ENCODE assay signal across 9 mouse cellular contexts in the genomic region with DNA sequence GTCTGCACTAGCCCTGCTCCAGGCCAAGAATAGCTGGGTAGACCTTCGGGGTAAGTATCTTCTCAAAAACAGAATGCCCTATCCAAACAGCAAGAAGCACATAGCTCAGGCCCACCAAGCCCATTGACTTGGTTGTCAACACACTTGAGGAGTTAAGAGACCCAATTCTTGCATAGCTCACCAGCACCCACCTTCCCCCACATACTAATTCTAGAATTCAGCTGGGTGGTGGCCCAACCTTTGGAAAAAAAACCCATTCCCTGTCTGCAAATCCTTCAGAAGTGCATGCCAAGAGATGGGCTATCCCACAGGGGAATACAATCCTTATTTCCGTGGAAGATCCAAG. TPM values are rescaled to one million over a fixed set of nuclear protein-coding genes. Genes with fewer than 3 reads are reported as not detected.
DNase-seq lines count a peak whose midpoint lies in the region; ATAC-seq and TF ChIP-seq lines count a peak whose summit lies in the region.
"Had no signal": no experiment of that assay in that cellular context is flagged by ENCODE, and none has a peak within 500 bp of the region (broad histone marks: within the 10 kb centered on the region; RNA-seq: fewer than 3 reads in every experiment).

No protein-coding gene starts in this region.

- H3K36me3 ChIP-seq in heart, postnatal 0 days (replicated peaks; ENCODE audit: control insufficient read depth, insufficient read depth, low read length): no peaks in the 10 kb centered on the region
- H3K36me3 ChIP-seq in embryonic facial prominence, embryonic 10.5 days (replicated peaks): no peaks in the 10 kb centered on the region
- no peaks in the 10 kb centered on the region for H3K36me3 ChIP-seq in hindbrain, embryonic 13.5 days
- no peaks in the 10 kb centered on the region for H3K36me3 ChIP-seq in midbrain, embryonic 12.5 days

- H3K27me3 ChIP-seq in heart, postnatal 0 days (ENCODE audit: control insufficient read depth, insufficient read depth, low read length): peaks cover 35% of the 10 kb centered on the region
- peaks cover 73% of the 10 kb centered on the region for H3K27me3 ChIP-seq in embryonic facial prominence, embryonic 10.5 days (replicated peaks; ENCODE audit: low read depth, poor library complexity, severe bottlenecking)
- peaks cover 28% of the 10 kb centered on the region for H3K27me3 ChIP-seq in hindbrain, embryonic 13.5 days
- peaks cover 33% of the 10 kb centered on the region for H3K27me3 ChIP-seq in midbrain, embryonic 12.5 days

- intact Hi-C loops in heart, postnatal 14 days (cut with DNase I): loop anchor here (10.0 kb wide), 1 partner anchor 149 kb away; no protein-coding TSS in a partner anchor

- ATAC-seq in heart, postnatal 0 days (ENCODE audit: insufficient read depth, low read depth): no peak
- ATAC-seq in hindbrain, embryonic 13.5 days (ENCODE audit: low FRiP score): 0 out of 2 replicates have a peak, but pooled peaks have one; percentile 38
- ATAC-seq in midbrain, embryonic 12.5 days (ENCODE audit: low FRiP score, low read depth): no peak
- no peak for ATAC-seq in erythroid progenitor cell, adult 5-6 weeks (replicated peaks; ENCODE audit: low FRiP score, poor library complexity, severe bottlenecking)

- 36% methylated on average over 2 of the region's 2 CpGs for WGBS in heart, postnatal 0 days
- WGBS in embryonic facial prominence, embryonic 10.5 days: 54% methylated on average over 2 of the region's 2 CpGs
- WGBS in hindbrain, embryonic 13.5 days: 63% methylated on average over 2 of the region's 2 CpGs
- 52% methylated on average over 2 of the region's 2 CpGs for WGBS in midbrain, embryonic 12.5 days

- H3K4me2 ChIP-seq in heart, postnatal 0 days (ENCODE audit: low read depth, low read length): peak overlapping the region; percentile 99
- peak overlapping the region; percentile 97 for H3K4me2 ChIP-seq in hindbrain, embryonic 13.5 days
- H3K4me2 ChIP-seq in midbrain, embryonic 12.5 days (replicated peaks): peak overlapping the region; percentile 99

- no peak overlapping the region for H3K27ac ChIP-seq in heart, postnatal 0 days (ENCODE audit: low read depth)
- peak overlapping the region; percentile 67; the same call in 1 of the 2 replicates for H3K27ac ChIP-seq in embryonic facial prominence, embryonic 10.5 days (replicated peaks)
- H3K27ac ChIP-seq in hindbrain, embryonic 13.5 days: no peak overlapping the region
- H3K27ac ChIP-seq in midbrain, embryonic 12.5 days (replicated peaks): no peak overlapping the region

- peak overlapping the region; percentile 62 for H3K4me3 ChIP-seq in heart, postnatal 0 days (ENCODE audit: low read depth, low read length)
- peak overlapping the region; percentile 81 for H3K4me3 ChIP-seq in embryonic facial prominence, embryonic 10.5 days
- peak overlapping the region; percentile 80 for H3K4me3 ChIP-seq in hindbrain, embryonic 13.5 days
- H3K4me3 ChIP-seq in midbrain, embryonic 12.5 days: peak overlapping the region; percentile 83

- no peaks in the 10 kb centered on the region; the same call in 1 of the 2 replicates for H3K4me1 ChIP-seq in heart, postnatal 0 days (ENCODE audit: control insufficient read depth, insufficient read depth)
- H3K4me1 ChIP-seq in embryonic facial prominence, embryonic 10.5 days: peaks cover 14% of the 10 kb centered on the region
- H3K4me1 ChIP-seq in hindbrain, embryonic 13.5 days (replicated peaks): peaks cover 17% of the 10 kb centered on the region
- no peaks in the 10 kb centered on the region for H3K4me1 ChIP-seq in midbrain, embryonic 12.5 days

- TF ChIP-seq CTCF in heart, postnatal 0 days (IDR thresholded peaks at IDR 0.05; ENCODE audit: low read depth): no peak

- DNase-seq in heart, postnatal 0 days (ENCODE audit: low spot score): no peak
- DNase-seq in heart, postnatal 14 days: no peak
- DNase-seq in embryonic facial prominence, embryonic 10.5 days (ENCODE audit: low spot score): no peak
- no peak for DNase-seq in thymus, postnatal 0 days (ENCODE audit: low spot score)
- DNase-seq in urinary bladder, postnatal 25 days (ENCODE audit: low spot score): no peak
- DNase-seq: spleen, adult 18-20 months had no signal

- H3K9me3 ChIP-seq in heart, postnatal 0 days (replicated peaks; ENCODE audit: control insufficient read depth, low read length): no peaks in the 10 kb centered on the region
- H3K9me3 ChIP-seq in embryonic facial prominence, embryonic 10.5 days: no peaks in the 10 kb centered on the region
- no peaks in the 10 kb centered on the region for H3K9me3 ChIP-seq in hindbrain, embryonic 13.5 days
- no peaks in the 10 kb centered on the region for H3K9me3 ChIP-seq in midbrain, embryonic 12.5 days

- TF ChIP-seq EP300 in heart, postnatal 0 days (IDR thresholded peaks at IDR 0.05; ENCODE audit: low read depth): no peak

- no peak overlapping the region for H3K9ac ChIP-seq in heart, postnatal 0 days (replicated peaks; ENCODE audit: low read depth, low read length)
- H3K9ac ChIP-seq in hindbrain, embryonic 13.5 days: no peak overlapping the region; the same call in 1 of the 2 replicates
- 0 out of 2 replicates have a peak overlapping the region, but pooled peaks have one; percentile 72 for H3K9ac ChIP-seq in midbrain, embryonic 12.5 days (replicated peaks)

RNA-seq across cellular contexts. Expression of gene Pde8b, which starts 26.7 kb away (rescaled TPM):
- total RNA-seq in heart, postnatal 0 days (2014; rRNA removed; ENCODE audit: low replicate concordance): 1.6 TPM in 1 of 2 replicates, not detected in the other
- polyA plus RNA-seq in heart, postnatal 0 days (2015; fragmentation: Nextera tagmentation; extraction: Ambion mirVana): 0.66 and 0.98 TPM in 2 replicates
- 1 to 10 TPM; 5.2 to 6.1 TPM for total RNA-seq in heart, postnatal 14 days (2021)
- polyA plus RNA-seq in embryonic facial prominence, embryonic 10.5 days (2016; fragmentation: Nextera tagmentation; extraction: Ambion mirVana): 1.1 and 1.9 TPM in 2 replicates
- polyA plus RNA-seq in hindbrain, embryonic 13.5 days (2015; fragmentation: Nextera tagmentation; extraction: Ambion mirVana): 5.8 and 6.2 TPM in 2 replicates
- 3.2 and 3.5 TPM in 2 replicates for polyA plus RNA-seq in midbrain, embryonic 12.5 days (2016; fragmentation: Nextera tagmentation; extraction: Ambion mirVana)
- polyA plus RNA-seq in thymus, postnatal 0 days (2015; fragmentation: Nextera tagmentation; extraction: Ambion mirVana): 1.3 and 1.7 TPM in 2 replicates
- not detected in 2 replicates for total RNA-seq in erythroid progenitor cell, adult 5-6 weeks (2015; ENCODE audit: low replicate concordance)
- total RNA-seq in erythroid progenitor cell, adult 5-6 weeks (2017; ENCODE audit: low replicate concordance): 1.0 TPM in 1 of 2 replicates, not detected in the other
